Mouse (Mus musculus) testis, adult 2 months (tissue): Measurements from ENCODE around the gene Ypel2.

Experiments used
- CTCF ChIP-seq: fragments of 200-500 bp; IDR thresholded peaks from 2 replicates; pipeline ENCODE4 v1.5.1; 2012; ENCODE audit warnings: low read depth, mild to moderate bottlenecking, inconsistent platforms, low read length, moderate library complexity; ENCODE audit not compliant: control insufficient read depth, insufficient read depth, insufficient replicate concordance
- POLR2A ChIP-seq: fragments of 200-500 bp; IDR thresholded peaks from 2 replicates; pipeline ENCODE4 v1.6.1; 2012; ENCODE audit warnings: low read depth, mild to moderate bottlenecking, inconsistent platforms, low read length, moderate library complexity; ENCODE audit not compliant: control insufficient read depth

DNA sequence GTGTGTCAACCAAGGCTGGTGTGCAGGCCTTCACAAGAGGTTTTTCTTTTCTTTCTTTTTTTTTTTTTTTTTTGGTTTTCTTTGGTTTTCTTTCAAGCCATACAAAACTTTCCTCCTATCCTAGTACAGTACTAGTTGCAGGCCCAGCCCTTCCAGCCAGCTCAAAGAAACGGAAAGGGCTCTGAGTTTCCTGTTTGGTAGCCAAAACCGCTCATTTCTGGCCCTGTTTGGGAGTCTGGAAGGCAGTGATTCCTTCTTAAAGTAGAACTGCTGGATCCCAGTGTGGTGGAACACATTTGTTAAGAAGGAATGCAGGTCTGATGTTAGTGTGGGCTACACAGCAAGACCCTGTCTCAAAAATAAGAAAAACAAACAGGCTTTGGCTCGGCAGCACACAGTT lies 43.0 kb downstream of the Ypel2 start:
- TF ChIP-seq CTCF, result no peak
- TF ChIP-seq POLR2A, result no peak
